Mouse (Mus musculus): ENCODE results near the gene Bpifb5.
"Not testable (repeated sequence)": the region's sequence is repeated elsewhere in the genome, so short reads cannot be mapped to it uniquely, and the experiment has no call there.

The Bpifb5 gene

DNA sequence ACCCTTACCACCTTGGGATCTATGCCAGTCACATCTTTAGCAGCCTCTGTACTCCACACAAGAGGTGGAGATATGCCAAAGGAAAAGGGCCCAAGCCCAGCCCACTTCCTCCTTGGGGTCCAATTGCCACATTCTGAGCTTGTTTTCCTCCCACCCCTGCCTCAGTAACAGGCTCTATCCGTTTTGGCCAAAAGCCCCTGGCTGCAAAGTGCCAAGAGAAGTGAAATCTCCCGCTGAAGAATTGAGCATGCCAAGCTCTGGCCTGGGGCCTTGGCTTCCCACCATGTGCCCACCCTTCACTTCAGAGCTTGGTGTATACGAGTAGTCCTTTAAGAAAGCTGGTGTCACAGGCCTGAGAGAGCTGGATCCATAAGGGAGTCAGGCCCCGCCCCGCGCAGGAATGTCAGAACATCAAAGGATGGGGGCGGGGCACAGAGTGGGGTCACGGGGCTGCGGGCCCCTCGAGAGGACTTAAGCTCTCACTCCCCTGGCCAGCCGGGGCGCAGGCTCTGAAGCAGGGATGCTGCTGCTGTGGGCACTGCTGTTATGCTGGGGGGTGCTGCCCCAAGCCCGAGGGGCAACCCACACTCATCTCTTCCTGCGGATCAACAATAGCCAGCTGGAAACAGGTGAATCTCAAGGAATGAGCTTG, at the start of gene Bpifb5:
Gene Bpifb5, plus strand, starts transcription at position 478 of the 652 bp plus-strand sequence.
- peak in 1 of 2 experiments; percentile 30 for DNase-seq

DNA sequence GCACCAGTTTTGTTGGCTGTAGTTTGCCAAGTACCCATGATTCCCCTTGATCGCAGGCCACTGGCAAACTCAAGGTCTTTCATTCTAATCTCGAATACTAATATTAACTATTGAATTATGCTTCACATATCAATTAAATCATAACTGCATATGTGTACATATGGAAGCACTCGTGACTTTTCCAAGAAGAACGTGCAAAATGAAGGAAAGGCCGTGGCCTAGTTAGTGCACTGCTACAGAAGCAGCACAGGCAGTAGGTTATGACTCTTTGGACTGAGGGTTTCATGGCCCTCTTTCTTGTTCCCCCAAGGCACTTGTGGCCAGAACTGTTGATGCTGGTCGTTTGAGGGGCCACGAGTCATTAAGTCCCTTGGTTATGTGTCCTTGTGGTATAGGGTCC, 41.6 kb upstream of the Bpifb5 start:
- not testable (repeated sequence) for DNase-seq

DNA sequence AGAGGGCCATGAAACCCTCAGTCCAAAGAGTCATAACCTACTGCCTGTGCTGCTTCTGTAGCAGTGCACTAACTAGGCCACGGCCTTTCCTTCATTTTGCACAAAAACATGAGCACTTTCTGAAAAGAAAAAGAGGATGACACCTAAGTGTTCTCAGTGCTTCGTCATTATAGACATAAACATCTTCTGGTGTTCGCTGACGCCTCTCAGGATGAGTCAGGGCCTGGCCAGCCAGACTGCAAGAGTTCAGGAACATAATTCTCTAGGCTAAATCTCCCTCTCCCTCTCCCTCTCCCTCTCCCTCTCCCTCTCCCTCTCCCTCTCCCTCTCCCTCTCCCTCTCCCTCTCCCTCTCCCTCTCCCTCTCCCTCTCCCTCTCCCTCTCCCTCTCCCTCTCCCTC, 40.5 kb upstream of the Bpifb5 start:
- not testable (repeated sequence) for DNase-seq

DNA sequence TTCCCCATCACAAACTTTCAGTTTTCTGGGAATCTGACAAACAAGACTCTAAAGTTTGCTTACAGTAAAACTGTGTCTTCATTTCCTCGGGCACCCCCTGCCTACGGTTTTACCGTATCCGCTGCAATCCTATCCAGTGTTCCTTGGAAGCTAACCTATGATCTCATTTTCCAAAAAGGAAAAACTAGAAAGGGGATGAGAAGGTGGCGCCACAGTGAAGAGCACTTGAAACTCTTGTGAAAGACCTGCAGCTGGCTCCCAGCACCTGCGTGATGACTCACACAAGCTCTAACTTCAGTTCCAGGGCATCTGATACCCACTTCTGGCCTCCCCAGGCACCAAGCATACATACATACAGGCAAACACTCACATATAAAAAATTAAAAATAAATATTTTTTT, 38.2 kb upstream of the Bpifb5 start:
- DNase-seq = no peak

DNA sequence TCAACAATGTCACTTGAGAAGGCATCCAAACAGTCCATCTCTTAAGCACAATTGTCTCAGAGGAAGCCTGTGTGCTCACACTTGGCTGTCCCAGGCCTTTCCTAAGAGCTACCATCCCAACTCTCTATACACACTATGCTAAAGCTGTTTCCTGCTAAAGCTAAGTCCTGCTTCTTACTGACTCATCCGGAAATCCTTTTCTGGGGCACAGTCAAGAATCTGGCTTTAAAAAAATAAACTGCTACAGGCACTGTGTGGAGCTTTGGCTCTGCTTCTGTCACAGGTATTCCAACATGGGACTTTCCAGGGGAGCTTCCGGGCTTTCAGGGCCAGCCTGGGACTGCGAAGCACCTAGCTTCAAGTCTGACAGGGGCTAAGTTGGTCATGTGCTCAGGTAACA, 37.8 kb upstream of the Bpifb5 start:
- no peak for DNase-seq

DNA sequence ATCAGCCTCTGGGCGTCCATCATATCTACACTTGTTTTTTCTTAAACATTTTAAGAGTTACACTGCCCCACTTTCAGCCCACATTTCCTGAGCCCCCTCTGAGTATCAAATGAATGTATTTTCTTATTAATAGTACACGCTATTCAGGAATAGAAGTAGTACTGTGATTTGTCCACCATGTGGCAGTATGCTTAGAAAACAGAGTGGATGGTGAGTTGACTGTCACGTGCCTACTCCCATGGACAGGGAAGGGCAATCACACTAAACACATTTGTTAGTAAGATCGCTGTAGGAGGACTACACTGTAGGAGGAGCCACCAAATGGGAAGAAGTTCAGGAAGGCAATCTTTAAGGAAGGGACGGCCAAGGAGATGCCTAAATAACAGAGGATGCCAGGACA, 36.1 kb upstream of the Bpifb5 start:
- no peak for DNase-seq

DNA sequence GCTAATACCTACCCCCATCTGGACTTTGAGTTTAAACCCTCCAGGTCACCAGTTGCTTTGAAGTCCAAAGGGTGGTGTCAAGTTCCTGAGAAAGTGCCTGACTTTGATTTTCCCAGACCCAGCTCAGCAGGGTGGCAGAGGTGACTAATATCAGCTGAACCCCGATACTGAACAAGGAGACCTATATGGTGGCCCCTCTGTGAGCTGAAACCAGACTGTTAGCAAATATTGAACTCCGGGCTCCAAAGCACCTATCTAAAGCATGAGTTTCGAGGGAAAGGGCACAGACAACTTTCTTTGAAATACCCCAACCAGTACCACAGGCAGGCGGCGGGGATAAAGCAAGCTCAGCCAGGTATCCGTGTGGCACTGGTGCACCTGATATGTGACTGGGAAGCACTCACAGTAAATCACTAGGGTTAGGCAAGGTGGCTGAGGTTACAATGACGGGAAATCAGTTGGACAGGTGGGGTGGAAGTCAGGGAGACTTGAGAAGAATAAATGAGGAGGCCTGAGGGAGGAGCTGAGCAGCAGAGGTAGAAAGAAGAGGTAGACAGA, 33.6 kb upstream of the Bpifb5 start:
- no peak for DNase-seq

DNA sequence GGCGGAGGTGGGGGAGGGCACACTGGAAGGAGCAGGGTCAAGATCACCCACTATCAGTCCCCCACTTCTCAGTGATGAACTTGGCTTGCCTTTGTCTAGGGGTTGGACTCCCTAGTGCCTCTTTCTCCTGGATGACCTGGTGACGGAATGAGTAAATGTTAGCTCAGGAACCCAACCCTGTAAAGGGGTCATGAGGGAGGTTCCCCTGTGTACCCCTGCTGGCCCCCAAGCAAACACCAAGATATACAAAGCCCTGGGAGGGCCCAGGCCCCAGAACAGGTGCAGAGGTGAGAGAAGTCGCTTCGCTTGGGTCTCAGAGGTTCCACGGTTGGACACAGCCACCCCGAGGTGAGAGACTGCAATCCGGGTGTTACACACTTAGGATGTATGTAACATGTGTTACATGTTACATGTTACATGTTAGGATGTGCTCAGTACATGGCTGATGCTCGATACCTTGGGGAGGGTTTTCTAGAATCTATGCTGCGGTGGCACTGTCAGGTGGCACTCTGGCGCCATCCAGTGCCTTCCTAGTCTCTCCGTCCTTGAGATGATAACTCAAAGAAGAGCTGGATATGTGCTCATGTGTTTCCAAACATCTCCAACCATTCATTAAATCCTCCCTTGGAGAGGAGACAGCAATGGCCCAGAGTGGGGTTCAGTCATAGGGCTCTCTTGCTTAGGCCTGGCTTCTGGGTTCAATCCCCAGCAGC, 32.8 kb upstream of the Bpifb5 start, which contains the start of gene Bpifb1:
Gene Bpifb1, plus strand, starts transcription at position 273 of the 713 bp plus-strand sequence.
- no peak for DNase-seq

DNA sequence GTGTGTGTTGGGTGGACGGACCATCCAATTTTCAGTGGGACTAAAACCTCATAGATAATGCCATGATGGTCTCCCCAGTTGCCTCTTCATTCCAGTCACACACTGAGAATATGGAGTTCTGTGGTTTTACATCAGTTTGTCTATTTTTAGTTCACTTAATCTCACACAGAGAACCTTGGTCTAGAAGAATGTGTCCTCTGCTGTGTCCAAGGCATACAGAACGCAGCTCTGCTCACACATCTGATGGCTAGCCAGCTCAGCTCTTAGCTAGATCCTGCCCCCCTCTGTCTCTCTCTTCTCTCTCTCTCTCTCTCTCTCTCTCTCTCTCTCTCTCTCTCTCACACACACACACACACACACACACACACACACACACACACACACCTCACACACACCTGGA, 31.4 kb upstream of the Bpifb5 start:
- no peak for DNase-seq

DNA sequence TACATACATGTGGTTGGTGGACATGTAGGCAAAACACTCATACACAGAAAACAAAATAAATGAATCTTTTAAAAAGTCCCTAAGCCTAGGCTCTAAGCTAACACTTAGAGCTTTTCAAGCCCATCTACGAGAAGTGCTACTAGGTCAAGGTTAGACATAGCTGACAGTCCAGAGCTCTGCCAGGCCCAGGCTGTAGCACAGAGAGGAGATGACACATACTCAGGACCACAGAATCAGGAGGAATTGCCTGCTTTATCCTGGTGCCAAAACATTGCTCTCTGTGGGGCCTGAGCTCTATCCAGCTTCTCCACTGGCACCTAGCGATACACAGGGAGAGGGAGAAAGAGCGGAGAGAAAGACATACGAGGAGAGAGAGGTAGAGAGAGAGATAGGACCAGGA, 30.5 kb upstream of the Bpifb5 start:
- DNase-seq = no peak

DNA sequence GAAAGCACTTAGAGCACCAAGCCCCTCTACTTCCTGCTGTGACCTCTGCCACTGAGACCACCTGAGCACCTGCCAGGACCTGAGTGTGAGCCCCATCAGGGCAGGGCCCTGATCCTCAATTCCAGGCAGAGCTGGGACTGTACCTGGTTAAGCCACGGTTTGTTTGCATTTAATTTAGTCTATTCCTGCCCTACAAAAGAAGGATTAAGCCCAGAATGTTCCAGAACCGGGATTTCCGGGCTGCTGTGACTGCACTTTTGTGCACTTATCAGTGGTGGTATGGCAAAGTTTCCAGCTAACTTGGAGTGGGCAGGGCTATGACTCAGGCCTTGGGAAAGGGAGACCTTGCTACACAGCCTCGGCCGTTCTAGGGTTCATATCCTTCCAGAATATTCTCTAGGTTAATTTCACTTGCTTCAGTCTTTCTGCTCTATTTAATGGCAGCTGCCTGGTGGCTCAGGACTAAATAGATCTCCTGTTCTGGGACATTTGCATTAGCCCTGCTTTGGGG, 29.5 kb upstream of the Bpifb5 start:
- DNase-seq = no peak

DNA sequence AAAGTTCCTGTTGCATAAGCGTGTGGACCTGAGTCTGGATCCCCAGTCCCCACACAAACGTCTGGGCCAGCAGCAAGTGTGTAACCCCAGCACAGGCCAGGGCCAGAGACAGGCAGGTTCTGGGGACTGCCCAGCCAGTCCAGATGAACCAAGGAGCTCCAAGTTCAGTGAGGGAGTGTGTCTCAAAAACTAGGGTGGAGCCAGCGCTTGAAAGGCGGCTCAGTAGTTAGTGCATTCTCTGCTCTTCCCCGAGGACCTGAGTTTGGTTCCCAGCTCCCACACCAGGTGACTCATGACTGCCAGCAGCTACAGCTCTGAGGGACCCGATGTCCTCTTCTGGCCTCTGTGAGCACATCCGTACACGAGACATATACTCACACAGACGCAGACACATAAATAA, 26.5 kb upstream of the Bpifb5 start:
- no peak for DNase-seq

DNA sequence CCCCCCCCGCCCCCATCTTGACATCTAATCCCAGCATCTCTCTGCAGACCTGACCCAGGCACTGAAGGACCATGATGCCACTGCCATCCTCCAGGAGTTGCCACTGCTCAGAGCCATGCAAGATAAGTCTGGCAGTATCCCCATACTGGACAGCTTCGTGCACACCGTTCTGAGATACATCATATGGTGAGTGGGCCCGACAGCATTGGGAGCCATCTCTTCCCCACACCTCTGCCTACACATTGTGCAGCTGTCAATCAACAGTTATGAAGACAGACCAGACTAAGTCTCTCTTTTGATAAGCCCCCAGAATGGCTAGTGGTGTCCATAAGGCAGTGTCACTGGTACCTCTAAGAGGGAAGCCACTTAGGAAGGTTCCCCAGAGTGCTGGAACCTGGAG, 18.9 kb upstream of the Bpifb5 start:
- no peak for DNase-seq

DNA sequence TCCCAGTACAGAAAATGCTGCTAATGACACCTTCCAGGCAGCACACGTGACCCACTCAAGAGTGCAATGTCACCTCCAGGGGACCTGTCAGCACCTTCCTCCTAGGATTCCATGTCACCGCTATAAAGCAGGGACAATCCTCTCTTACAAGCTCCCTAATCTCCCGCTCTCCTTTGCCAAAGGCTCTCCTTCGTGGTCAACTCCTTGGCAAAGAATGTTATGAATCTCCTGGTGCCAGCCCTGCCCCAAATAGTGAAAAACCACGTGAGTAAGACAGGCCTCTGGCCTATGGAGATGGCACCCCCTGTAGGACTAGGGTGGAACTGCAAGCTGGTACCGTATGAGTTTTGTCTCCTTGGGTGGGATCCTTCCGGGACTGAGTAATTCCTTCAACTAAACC, 16.6 kb upstream of the Bpifb5 start:
- DNase-seq = peak in 1 of 2 experiments; percentile 20

DNA sequence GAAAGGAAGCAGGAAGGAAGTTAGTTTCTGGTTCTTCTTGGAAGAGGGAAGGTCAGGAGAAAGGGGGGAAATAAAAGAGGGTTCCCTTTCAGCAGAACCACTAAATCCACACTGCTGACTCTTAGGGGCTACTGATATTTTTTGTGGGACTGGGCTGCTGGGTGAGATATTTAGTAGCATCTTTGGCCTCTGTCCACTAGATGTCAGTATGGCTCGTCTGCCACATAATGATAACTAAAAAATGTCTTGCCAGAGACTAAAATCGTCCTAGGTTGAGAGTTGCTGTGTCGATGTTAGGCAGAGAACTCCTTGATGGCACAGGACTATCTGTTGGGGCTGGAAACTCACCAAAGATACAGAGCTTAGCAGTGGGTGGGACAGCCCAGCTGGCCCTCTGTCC, 14.4 kb upstream of the Bpifb5 start:
- no peak for DNase-seq

DNA sequence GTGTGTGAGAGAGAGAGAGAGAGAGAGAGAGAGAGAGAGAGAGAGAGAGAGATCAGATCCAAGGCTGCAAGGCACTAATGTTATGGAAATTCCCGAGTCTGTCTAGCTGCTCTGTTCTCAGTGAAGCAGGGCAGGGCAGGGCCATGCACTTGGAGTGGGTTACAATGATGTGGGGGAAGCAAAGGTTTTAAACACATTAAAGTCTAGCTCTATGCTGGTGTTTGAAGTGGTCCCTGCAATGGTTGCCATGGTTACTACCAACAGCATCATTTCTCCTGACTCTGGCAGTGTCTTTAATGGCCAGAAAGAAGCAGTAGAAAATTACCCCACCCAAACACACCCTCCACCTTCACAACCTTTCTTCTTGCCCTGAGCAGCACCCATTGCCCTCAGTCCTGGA, 12.4 kb upstream of the Bpifb5 start:
- DNase-seq = no peak

DNA sequence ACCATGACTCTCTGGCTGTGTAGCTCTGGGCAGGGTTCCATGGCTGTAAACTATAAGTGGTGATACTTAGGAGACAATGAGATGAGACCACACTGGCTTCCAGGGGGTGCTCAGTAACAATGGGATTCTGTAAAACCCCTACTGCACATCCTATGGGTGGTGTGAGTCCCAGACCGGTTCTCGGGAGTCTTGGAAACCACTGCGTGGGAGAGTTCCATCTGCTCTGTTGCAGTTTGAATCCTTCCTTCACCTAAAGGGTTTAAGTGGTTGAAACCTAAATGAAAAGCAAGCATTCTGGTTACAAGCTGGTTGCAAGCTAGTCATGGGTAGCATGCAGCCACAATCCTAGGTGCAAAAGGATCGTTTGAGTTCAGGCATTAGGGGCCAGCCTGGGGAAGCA, 11.7 kb upstream of the Bpifb5 start:
- DNase-seq = no peak

DNA sequence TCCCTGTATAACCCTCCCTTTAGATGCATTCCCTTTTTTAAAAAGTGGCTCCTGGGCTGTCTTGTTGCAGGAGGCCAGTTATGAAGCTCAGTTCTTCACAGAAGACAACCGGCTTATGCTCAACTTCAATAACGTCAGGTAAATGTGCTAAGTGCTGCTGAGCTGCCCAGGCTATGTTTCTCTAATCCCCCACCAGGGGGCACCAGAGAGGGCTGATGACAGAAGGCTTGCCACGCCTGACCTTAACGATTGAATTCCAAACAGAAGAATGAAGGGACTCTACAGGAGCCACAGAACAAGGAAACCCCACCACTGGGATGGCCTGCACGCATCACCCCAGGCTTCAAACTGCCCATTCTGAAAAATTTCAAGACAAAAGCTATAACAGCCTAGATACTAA, 8.4 kb upstream of the Bpifb5 start:
- peak; percentile 78 to 89 for DNase-seq

DNA sequence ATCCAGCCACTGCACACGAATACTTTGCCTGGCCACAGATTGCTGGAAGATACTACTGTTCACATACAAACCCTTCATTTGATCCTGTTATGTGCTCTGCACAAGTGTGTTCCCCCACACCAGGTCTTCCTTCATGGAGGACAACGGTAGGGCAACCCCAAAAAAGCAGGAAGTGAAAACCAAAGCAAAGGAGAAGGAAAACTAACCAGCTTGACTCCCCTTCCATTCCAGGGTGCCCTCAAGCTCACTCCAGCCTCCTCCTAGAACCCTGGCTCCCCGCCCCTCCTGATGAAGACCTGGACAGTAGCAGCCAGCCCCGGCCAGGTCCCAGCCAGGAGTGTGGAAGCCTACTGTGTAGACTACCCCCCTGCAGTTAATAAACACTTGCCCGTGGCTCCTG, 3.6 kb upstream of the Bpifb5 start:
- DNase-seq = no peak

DNA sequence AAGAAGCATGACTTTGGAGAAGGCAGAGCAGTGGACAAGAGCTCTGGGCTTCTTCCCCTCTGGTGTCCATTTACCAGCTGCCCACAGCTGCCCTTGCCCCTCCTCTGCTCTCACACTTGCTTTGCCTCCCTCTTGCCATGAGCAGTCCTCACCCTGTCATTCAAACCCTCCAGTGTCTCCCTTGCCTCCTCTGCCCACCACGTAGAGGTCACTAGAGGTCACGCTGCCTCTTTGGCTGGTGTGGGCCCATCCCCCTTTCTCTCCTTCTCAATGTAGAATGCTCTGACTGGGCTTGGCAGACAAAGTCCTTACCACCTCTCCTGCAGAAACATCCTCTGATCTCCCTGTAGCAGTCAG, 353 bp downstream of the Bpifb5 start:
- DNase-seq = no peak

DNA sequence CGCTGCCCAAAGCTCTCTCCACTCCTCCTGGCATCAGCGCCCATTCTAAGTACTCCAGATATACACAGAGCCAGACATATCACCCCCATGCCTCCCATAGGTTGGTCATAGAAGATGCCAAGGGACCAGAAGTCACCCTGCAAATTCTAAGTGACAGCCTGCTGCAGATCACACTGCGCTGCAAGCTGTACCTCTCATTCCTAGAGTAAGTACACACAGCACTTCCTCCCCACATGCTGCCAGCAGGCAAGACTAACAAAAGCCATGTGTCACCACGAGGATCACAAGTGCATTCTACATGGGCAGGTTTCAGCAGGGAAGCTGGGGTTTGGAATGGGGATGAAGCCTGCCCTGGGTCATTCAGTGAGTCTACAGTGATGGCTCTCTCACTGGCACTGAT, 3.4 kb downstream of the Bpifb5 start:
- DNase-seq = peak; percentile 41 to 42

DNA sequence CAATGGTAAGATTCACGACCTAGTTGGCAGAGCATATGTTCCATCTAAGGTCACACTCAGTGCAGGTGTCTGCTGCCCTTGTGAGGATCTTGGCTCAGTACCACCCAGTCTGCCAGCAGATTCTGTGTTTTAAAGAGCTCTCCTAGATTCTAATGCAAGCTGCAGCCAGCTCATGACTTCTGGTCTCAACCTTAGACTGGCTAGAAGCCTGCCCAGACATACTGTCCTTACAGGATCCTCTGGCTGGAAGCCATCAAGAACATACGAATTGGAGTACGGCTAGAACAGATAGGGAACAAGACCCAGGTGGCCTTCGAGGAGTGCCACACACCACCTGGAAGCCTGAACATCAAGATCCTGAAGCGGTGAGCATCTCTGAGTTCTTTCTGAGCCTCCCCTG, 4.3 kb downstream of the Bpifb5 start:
- peak; percentile 34 to 38 for DNase-seq

DNA sequence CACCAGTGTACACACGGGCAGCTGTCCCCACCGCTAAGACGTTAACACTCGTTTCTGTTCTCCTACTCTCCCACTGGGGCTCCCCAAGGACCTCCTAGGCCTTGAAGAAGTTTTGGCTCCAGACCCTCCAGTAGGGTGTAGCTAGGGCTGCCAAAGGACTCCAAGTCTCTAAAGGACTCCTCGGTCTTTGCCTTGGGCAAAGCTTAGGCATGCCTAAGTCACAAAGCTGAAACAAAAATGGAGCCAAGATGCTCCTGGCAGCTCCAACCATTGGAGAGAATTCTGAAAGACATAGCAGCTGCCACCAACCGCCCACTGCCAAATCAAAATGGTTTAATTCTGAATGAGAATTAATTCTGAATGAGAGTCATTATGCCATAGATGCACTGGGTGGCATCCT, 9.9 kb downstream of the Bpifb5 start:
- peak; percentile 43 to 51 for DNase-seq

DNA sequence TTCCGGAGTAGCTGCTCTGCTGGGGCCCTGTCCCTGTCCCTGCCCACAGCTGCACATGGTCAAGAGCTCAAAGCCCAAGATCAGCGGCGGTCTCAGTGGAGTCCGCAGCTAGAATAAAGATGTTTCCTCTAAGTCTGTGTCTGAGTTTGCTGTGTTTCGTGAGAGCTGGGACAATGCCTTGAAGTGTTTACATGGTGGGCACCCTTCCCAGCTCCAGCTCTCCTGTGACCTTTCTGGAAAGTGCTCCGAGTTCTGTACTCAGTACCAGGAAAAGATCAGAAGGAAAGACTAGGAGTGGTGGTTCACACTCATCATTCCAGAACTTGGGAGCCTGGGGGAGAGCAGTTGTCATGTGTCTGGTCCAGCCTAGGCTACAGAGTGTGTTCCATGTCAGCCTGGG, 17.2 kb downstream of the Bpifb5 start:
- no peak for DNase-seq
